Mouse (Mus musculus): Measurements from ENCODE around the gene Rtf1. TPM values are rescaled to one million over a fixed set of nuclear protein-coding genes. Genes with fewer than 3 reads are reported as not detected.
A peak's percentile ranks its signal among the peaks of the same experiment; 100 is the strongest.
"Not testable (repeated sequence)": the region's sequence is repeated elsewhere in the genome, so short reads cannot be mapped to it uniquely, and the experiment has no call there.

Gene Rtf1
- 10 to 100 TPM; 57.8 to 62.8 TPM for total RNA-seq (2021)

DNA sequence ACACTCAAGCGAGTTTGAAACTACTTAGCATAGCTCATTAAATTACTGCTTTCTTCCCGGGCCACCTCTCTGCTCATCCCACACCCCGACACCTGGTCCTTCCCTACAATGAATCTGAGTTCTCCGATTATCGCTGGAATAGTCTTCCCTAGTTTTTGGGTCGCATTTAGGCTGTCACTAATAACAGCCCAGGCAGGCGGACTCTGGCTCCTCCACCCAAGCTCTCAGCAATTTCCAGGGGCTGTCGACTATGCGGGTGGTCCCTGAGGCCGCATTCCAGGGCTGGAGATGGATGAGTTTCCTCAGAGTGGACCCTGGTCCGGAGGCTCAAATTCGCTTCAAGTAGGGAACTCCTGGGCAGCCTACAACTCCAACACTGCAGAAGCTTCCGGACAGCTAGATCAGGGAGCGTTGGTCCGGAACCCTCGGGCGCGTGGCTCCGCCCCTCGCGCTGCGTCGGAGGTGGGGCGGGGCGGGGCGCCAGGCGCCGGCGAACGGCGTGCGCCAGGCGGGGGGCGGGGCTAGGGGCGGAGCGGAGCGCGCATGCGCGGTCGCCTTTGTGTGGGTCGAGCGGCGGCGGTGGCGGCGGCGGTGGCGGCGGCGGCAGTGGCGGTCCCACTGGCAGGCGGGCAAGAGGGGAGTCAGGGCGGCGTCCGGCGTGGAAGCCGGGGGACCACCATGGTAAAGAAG lies at the start of gene Rtf1:
TSS of gene Rtf1 (plus strand) at position 544 of the 690 bp plus-strand sequence.
- intact Hi-C loops (cut with DNase I) = loop anchor here (5.0 kb wide), 1 partner anchor 127 kb away; the partner anchor contains the start of genes Chp1 and Exd1
- peak; percentile 93 to 95 for DNase-seq (ENCODE audit: low spot score in 2 of 2)

DNA sequence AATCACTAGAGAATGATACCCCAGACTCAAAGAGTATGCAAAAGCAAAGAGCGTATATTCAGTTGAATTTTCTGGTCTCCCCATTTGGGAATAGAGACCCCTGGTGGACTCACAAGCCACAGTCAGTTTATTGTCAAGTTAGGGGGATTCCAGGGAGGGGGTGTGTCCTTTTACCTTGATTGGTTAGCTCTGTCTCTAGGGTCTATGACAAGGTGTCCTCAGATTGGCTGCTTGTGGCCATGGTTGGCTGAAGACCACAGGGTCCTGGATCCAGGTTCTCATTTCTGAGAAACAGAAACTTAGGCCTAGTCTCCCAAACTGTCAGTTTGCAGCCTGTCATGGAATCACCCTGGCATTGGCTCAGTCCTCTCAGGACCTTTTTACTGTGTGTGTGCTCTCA lies 38.1 kb upstream of the Rtf1 start:
- intact Hi-C loops (cut with DNase I) = no loop called here

DNA sequence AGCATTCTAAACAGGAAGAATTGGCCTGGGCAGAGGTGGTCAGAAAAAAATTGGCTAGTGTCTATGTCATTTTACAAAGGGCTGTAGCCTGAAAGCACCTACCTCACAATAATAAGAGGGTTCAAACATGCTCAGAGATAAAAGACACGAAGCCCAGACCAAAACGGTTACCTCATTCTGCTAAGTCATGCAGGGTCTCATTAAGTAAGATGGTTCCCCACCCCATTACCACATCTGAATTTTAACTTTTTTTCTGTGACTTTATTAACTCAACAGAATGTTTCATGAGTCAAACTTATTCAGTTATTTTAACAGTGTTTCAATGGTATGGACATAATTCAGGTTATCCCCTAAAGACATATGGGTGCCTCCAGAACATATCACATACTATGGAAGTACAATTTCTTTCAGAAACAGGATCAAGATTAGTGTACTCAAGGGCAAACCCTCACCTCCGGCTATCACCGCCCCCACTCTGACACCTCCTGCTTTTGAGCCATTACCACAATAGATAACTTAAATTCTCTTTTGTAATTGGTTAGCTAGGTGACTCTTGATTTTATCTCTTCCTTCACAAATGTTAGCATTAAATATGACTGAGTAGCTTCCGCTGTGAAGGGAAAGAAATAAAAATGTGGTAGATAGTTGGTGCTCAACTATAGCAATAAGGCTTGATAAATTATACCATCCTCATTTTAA lies 33.5 kb upstream of the Rtf1 start:
- intact Hi-C loops (cut with DNase I) = no loop called here

More for the DNA sequence above, 38.1 kb upstream of the Rtf1 start:
- DNase-seq (ENCODE audit: low spot score in 2 of 2) = no peak

DNA sequence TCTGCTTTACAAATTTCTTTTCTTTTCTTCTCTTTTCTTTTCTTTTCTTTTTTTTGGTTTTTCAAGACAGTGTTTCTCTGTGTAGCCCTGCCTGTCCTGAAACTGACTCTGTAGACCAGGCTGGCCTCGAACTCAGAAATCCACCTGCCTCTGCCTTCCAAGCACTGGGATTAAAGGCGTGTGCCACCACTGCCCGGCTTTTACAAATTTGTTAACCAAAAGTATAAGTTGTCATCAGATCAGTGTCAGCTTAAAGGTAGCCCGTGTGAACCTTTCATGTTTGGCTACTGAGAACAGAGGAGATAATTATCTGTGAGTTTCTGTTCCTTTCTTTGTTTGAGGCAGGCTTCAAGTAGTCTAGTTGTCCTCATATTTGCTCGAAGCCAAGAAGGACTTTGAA lies 30.6 kb upstream of the Rtf1 start:
- intact Hi-C loops (cut with DNase I) = no loop called here
- no peak for DNase-seq (ENCODE audit: low spot score in 2 of 2)

More for the DNA sequence above, 33.5 kb upstream of the Rtf1 start:
- no peak for DNase-seq (ENCODE audit: low spot score in 2 of 2)

DNA sequence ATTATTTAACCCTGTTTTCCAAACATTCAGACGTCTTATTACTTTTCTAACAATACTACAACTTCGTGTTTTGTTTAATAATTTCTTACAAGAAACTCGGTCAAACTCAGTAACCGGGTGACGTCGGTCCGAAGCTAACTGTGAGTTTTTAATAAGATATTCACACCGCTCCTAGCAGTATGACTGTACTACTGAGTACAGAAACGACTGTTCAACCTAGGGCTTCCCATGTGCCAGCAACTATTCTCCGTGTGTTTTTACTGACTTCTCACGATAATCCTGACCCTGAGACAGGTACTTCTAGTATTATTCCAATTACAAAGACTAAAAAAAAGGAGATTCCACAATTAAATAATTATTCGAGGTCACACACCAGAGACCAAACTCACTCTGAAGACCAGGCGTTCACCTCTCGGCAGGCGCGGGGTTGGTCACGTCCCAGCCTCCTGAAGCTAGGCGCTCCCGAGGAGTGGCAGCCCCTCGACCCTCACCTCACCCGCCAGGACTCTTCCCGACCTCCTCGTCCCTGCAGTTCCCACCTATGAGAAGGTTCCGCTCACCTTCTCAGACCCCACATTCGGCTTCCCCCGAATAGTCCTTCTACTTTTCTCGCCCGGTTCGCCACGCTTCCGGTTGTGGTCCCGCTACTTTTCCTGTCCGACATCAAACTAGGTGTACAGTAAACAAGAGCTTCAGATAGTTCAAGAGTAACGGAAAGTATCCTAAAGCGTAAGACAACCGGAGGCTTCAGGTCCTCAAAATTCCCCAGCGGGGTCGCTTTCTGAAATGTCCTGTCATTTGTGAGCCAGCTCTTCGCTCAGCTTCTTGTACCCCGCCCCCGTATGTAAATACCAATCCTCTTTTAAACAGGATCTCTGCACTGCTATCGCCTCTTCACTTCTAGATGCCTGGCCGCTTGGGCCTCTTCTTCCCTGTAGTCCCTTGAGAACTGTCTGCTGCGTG lies 12.4 kb upstream of the Rtf1 start, which contains the start of gene Ndufaf1:
TSS of gene Ndufaf1 (minus strand) at position 608 of the 963 bp plus-strand sequence.
- intact Hi-C loops (cut with DNase I) = no loop called here
- peak; percentile 83 to 85 for DNase-seq (ENCODE audit: low spot score in 2 of 2)

DNA sequence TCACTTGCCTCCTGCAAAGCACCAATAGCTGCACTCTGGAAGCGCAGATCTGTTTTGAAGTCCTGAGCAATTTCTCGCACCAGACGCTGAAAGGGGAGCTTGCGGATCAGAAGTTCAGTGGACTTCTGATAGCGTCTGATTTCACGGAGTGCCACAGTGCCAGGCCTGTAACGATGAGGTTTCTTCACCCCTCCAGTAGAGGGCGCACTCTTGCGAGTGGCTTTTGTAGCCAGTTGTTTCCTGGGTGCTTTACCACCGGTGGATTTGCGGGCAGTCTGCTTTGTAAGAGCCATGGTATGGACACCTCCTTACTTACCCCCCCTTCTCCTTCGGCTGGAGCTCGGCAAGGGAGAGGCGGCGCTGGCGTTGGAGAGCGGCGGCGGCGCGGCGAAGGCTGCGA lies 9.1 kb upstream of the Rtf1 start:
- DNase-seq (ENCODE audit: low spot score in 2 of 2); intact Hi-C loops (cut with DNase I): not testable (repeated sequence)

DNA sequence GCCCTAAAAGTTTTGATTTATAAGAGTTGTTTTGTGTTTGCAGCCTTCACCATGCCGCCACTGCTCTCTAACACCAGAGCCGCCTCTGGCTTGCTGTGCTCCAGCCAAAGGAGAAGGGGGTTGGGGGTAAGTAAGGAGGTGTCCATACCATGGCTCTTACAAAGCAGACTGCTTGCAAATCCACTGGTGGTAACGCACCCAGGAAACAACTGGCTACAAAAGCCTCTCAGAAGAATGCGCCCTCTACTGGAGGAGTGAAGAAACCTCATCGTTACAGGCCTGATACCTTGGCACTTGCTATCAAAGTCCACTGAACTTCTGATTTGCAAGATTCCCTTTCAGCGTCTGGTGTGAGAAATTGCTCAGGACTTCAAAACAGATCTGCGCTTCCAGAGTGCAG lies 5.9 kb upstream of the Rtf1 start:
- intact Hi-C loops (cut with DNase I) = no loop called here
- no peak for DNase-seq (ENCODE audit: low spot score in 2 of 2)

DNA sequence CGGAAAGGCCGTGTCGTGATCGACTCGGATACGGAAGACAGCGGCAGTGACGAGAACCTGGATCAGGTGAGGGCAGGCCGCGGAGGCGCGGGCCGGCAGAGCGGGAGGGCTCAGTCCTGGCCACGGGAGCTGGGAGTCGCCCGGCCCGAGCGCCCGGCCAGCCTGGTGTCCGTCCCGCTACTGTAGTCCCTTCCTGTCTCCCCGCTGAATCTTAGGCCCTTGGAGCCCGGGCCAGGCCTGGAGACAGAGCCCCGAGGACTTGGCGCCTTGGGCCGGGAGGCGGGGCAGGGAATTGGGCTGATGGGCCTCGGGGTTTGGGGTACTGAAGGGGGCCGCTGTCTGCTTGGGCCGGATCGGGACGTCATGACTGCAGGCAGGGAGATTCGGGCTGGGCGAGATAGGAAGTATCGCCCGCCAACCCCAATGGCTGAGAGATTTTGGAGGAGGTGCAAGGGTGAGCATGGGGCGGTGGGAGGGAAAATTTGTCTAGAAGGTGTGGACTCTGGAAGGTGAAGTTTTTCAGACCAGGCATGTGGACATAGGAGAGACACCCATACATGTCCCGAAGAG lies 432 bp downstream of the Rtf1 start:
- no peak for DNase-seq (ENCODE audit: low spot score in 2 of 2)
- intact Hi-C loops (cut with DNase I) = loop anchor here (5.0 kb wide), 1 partner anchor 128 kb away; the partner anchor contains the start of genes Chp1 and Exd1

DNA sequence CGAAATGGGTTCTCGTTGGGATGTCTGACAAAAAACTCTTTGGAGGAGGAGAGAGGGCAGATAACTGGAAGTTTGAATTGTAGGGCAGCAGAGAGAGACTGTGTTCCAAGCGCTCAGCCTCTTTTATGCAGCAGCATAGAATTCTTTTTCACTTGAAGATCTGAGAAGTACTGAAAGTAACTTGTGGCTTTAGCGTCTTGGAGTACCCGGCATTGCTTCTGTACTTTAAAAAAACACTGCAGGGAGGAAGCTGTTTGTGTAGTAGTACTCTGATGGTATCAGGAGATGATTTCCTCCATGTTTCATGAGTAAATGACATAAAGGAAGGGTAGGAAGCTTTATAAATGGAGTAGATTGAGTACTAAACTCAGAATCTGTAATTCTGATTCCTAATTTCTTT lies 963 bp downstream of the Rtf1 start:
- DNase-seq (ENCODE audit: low spot score in 2 of 2) = no peak
- intact Hi-C loops (cut with DNase I) = loop anchor here (5.0 kb wide), 1 partner anchor 129 kb away; the partner anchor contains the start of genes Chp1 and Exd1

DNA sequence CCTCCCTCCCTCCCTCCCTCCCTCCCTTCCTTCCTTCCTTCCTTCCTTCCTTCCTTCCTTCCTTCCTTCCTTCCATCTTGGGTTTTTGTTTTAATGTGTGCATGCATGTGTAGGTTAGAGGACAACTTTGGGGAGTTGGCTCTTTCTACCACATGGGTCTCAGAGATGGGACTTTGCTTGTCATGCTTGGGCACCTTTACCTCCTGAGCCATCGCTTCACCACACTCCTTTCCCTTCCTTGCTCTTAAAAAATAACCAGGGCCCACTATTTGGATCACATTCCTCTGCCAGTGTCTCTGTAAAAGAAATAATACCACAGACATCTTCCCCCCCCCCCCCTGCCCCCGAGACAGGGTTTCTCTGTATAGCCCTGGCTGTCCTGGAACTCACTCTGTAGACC lies 8.8 kb downstream of the Rtf1 start:
- DNase-seq (ENCODE audit: low spot score in 2 of 2) = no peak
- intact Hi-C loops (cut with DNase I) = no loop called here

DNA sequence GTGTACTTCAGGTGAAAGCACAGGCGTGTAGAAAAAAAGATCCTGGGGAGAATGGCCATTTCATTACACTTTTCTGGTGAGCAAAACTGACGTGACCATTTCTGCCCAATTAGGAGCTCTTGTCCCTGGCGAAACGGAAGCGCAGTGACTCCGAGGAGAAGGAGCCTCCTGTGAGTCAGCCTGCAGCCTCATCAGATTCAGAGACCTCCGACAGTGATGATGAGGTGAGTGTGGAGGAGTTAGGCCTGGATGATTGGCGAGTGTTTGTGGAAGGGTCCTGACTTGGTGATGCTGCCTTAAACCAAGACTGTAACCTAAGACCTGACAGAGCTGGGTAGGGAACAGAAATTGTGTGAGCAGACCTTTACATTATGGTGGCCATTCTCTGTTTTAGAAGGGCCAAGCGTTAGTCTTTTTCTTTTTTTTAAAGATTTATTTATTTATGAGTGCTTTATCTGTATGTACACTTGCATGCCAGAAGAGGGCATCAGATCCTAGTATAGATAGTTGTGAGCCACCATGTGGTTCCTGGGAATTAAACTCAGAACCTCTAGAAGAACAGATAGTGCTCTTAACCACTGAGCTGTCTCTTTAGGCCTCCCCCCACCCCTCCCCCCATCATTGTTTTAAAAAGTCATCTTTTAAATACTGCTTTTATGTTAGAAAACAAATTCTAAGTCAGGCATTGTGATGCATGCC lies 17.3 kb downstream of the Rtf1 start:
- intact Hi-C loops (cut with DNase I) = no loop called here
- DNase-seq (ENCODE audit: low spot score in 2 of 2) = no peak

DNA sequence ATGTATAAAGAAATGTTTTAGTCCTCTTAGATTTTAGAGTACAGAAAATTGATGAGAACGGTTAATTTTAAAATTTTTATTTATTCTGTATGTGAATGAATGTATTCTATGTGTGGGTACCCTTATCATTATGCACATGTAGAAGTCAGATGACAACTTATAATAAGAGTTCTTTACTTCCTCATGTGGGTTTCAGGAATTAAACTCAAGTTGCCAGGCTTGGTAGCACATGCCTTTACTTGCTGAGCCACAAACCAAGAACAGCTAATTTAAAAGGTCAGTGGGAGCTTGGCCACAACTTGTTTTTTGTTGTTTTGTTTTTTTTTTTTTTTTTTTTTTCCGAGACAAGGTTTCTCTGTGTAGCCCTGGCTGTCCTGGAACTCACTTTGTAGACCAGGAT lies 20.0 kb downstream of the Rtf1 start:
- intact Hi-C loops (cut with DNase I) = no loop called here
- no peak for DNase-seq (ENCODE audit: low spot score in 2 of 2)

DNA sequence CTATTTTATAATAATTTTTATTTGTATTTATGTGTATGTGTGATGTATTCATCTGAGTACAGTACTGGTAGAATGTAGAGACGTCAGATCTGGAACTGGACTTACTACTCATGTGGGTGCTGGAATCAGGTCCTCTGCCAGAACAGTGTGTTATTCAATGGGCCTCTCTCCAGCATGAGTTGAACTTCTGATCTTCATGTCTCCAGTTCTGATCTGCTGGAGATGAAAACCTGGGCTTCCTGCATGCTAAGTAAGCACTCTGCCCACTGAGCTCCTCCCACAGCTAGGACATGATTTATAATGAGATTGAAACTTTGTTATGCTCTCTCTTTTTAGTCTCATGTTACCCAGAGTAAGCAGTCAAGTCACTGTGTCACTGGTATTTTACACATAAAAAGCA lies 21.2 kb downstream of the Rtf1 start:
- no peak for DNase-seq (ENCODE audit: low spot score in 2 of 2)
- intact Hi-C loops (cut with DNase I) = no loop called here

DNA sequence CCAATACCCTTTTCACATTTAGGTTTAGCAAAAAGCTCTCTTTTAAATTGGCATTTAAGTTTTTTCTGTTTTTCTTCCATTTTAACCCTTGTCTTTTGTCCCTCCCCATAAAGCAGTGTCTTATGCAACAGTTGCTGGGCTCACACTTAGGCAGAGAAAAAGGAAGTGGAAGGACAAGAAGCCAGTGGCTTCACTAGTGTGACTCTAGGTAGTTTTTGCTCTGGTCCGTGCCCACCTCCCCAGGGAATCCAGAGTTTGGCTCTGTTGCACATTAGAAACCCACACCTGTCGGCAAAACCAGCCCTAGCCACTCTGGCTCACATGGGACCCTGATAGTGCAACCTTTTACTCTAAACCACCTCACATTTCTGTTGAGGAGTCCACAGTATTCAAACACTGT lies 23.6 kb downstream of the Rtf1 start:
- intact Hi-C loops (cut with DNase I) = no loop called here
- no peak for DNase-seq (ENCODE audit: low spot score in 2 of 2)

DNA sequence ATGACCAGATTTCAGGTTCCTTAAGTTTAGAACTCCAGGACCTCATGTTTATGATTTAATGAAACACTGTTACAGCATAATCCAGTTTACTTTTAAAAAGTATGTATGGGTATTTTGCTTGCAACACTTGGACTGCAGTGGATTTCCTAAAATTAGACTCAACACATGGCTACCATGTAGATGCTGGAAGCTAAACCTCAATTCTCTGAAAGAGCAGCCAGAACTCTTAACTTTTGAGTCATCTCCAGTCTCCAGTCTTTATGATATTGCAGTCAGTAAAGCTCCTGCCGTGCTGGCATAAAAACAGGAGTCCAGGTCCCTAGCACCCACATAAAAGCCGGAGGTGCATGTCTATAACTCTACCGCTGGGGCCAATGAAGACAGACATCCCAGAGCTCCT lies 25.1 kb downstream of the Rtf1 start:
- intact Hi-C loops (cut with DNase I) = no loop called here
- no peak for DNase-seq (ENCODE audit: low spot score in 2 of 2)

DNA sequence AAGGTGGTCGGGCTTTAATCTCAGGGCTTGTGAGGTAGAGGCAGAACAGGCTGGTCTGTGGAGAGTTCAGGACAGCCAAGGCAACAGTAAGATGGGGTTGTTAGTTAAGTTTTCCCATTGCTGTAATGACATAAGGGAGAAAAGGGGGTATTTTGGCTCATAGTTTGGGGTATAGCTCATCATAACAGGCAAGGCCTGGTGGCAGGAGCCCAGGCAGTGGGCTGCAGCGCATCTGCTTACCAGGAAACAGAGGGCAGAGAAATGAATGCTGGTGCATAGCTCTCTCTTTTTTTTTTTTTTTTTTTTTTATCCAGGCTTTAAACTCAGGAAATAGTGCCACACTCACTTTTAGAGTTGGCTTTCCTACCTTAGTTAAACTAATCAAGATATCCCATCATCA lies 28.3 kb downstream of the Rtf1 start:
- no peak for DNase-seq (ENCODE audit: low spot score in 2 of 2)
- intact Hi-C loops (cut with DNase I) = no loop called here

DNA sequence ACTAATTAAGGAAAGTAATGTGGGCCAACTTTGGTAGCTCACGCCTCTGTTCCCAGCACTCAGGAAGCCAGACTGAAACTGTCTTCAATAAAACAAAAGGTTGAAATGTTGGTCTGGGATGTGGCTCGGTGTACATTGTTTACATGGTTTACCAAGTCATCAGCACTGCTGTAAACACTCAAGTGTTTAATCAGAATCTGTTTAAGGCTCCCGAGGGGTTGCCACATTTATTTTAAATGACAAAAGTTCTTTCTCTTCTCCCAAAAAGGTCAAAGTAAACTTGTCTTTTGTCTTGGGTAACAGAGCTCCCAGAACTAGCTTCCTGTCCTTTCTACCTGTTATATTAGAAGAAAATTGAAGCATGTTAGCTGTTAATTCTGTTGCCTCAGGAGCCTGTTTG lies 32.8 kb downstream of the Rtf1 start:
- no peak for DNase-seq (ENCODE audit: low spot score in 2 of 2)
- intact Hi-C loops (cut with DNase I) = no loop called here

DNA sequence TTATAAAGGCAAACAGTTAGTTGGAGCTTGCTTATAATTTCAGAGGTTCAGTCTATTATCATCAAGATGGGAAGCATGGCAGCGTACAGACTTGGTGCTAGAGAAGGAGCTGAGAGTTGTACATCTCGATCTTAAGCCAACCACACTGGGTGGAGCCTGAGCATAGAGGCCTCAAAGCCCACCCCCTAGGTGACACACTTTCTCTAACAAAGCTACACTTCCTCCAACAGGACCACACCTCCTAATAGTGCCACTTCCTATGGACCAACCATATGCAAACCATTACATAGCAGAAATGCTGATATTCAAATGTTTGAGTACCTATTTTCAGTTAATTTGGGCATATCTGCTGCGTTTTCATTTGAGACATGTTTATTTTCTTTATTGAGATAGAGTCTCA lies 35.1 kb downstream of the Rtf1 start:
- DNase-seq (ENCODE audit: low spot score in 2 of 2) = no peak
- intact Hi-C loops (cut with DNase I) = no loop called here

DNA sequence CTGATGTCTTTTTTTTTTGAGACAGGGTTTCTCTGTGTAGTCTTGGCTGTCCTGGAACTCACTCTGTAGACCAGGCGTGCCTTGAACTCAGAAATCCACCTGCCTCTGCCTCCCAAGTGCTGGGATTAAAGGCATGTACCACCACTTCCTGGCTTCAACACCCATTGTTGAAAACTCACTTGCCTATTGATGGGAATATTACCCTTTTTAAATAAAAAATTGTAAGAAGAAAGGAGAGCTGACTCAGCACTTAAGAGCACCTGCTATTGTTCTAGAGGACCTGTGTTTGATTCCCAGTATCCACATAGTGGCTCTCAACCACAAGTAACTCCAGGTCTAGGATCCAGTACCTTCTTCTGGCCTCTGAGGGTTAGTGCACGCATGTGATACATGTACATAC lies 41.0 kb downstream of the Rtf1 start:
- intact Hi-C loops (cut with DNase I); DNase-seq (ENCODE audit: low spot score in 2 of 2): not testable (repeated sequence)

Measured in left cerebral cortex, postnatal 36 days (tissue).